Mouse (Mus musculus) G1E (cell line): ENCODE data around the gene Chic2. TPM values are rescaled to one million over a fixed set of nuclear protein-coding genes. Genes with fewer than 3 reads are reported as not detected.

Source experiments
- ATAC-seq: 2 replicates; pipeline ENCODE4 v1.8.0; 2016; ENCODE audit warnings: mild to moderate bottlenecking; ENCODE audit not compliant: insufficient number of reproducible peaks, poor library complexity, low FRiP score, severe bottlenecking; ENCODE audit errors: extremely low read depth
- DNase-seq: peaks from one replicate; pipeline ENCODE4 v3.0.0; 2012; ENCODE audit warnings: low spot score
- H3K27me3 ChIP-seq: 2 replicates; pipeline ENCODE4 v1.6.1; 2012; ENCODE audit warnings: mild to moderate bottlenecking, low read length, inconsistent platforms; ENCODE audit not compliant: insufficient read depth
- H3K36me3 ChIP-seq: replicated peaks from 2 replicates; pipeline ENCODE3; 2012; ENCODE audit warnings: mild to moderate bottlenecking, inconsistent platforms
- H3K4me1 ChIP-seq: 2 replicates; pipeline ENCODE4 v1.6.1; 2012; ENCODE audit warnings: low read depth, low read length, inconsistent platforms, mixed read lengths; ENCODE audit not compliant: insufficient read depth
- H3K4me3 ChIP-seq: 2 replicates; pipeline ENCODE4 v1.5.1; 2012; ENCODE audit warnings: low read depth, mild to moderate bottlenecking, inconsistent platforms, low read length, moderate library complexity, mixed read lengths
- H3K9me3 ChIP-seq: replicated peaks from 2 replicates; pipeline ENCODE4 v1.6.1; 2012; ENCODE audit warnings: inconsistent platforms
- CTCF ChIP-seq: IDR thresholded peaks from 2 replicates; pipeline ENCODE4 v1.5.1; 2012; ENCODE audit warnings: low read depth, low read length, inconsistent platforms, mixed read lengths
- GATA1 ChIP-seq: IDR thresholded peaks from 2 replicates; pipeline ENCODE4 v1.6.1; 2012; ENCODE audit warnings: borderline replicate concordance, low read length, inconsistent platforms, mixed read lengths
- GATA2 ChIP-seq: IDR thresholded peaks from 2 replicates; pipeline ENCODE4 v1.6.1; 2012; ENCODE audit warnings: low read depth, low read length, inconsistent platforms, borderline replicate concordance
- POLR2AphosphoS5 ChIP-seq: IDR thresholded peaks from 2 replicates; pipeline ENCODE4 v1.6.1; 2012; ENCODE audit warnings: low read depth, low read length, inconsistent platforms; ENCODE audit not compliant: insufficient replicate concordance
- TAL1 ChIP-seq: conservative IDR thresholded peaks from 2 replicates; pipeline ENCODE4 v1.6.1; 2012; ENCODE audit warnings: low read depth, low read length, inconsistent platforms, mixed read lengths
- polyA plus RNA-seq: library from polyadenylated mRNA; stranded (reverse); fragments of >175 nt; gene quantifications from 2 replicates; pipeline ENCODE4 v1.2.3, GENCODE M21; 2012
- total RNA-seq, 2 experiments: library from RNA; stranded (forward) in 1 of 2; stranded (reverse) in 1 of 2; fragments of 200-1000 nt in 1 of 2; fragments of >200 nt in 1 of 2; fragmentation: Nextera tagmentation in 1 of 2; gene quantifications; 2 replicates each; pipeline ENCODE4 v1.2.3; 2014 to 2017

Chic2 gene
- total and polyA plus RNA-seq, 3 experiments, result 32.0 to 69.3 (median 57.4) TPM

GRCm38 (mm10) chr5:75083061-75083460, 38.5 kb upstream of the Chic2 start:
- Histone ChIP-seq H3K4me1 (no peaks in the 10 kb centered on the region), H3K36me3 (no peaks in the 10 kb centered on the region), H3K27me3 (peaks cover 69% of the 10 kb centered on the region), H3K9me3 (no peaks in the 10 kb centered on the region), H3K4me3 (no peak overlapping the region)
- no peak for TF ChIP-seq POLR2AphosphoS5
- no peak for TF ChIP-seq GATA2
- DNase-seq, result no peak
- no peak for ATAC-seq

- ATAC-seq, result no peak
- no peaks in the 10 kb centered on the region for H3K4me1 ChIP-seq
- H3K36me3 ChIP-seq, result no peaks in the 10 kb centered on the region
- no peak for DNase-seq
- H3K9me3 ChIP-seq, result no peaks in the 10 kb centered on the region
- peaks cover 73% of the 10 kb centered on the region for H3K27me3 ChIP-seq
- TF ChIP-seq GATA2 (no peak), CTCF (no peak), GATA1 (no peak), POLR2AphosphoS5 (no peak), TAL1 (no peak)
- no peak overlapping the region for H3K4me3 ChIP-seq
These were observed 37.9 kb upstream of the Chic2 start for GRCm38 (mm10) chr5:75082439-75082838.

- Histone ChIP-seq H3K36me3 (no peaks in the 10 kb centered on the region), H3K4me3 (no peak overlapping the region), H3K9me3 (no peaks in the 10 kb centered on the region), H3K27me3 (peaks cover 82% of the 10 kb centered on the region), H3K4me1 (no peaks in the 10 kb centered on the region; the same call in 1 of the 2 replicates)
- no peak for DNase-seq
- TF ChIP-seq TAL1 (no peak), GATA1 (no peak), GATA2 (no peak), CTCF (no peak), POLR2AphosphoS5 (no peak)
- ATAC-seq, result no peak
These were observed 35.0 kb upstream of the Chic2 start for GRCm38 (mm10) chr5:75079564-75079963.

GRCm38 (mm10) chr5:75077051-75077380, 32.4 kb upstream of the Chic2 start:
- no peak for TF ChIP-seq GATA2
- no peak for TF ChIP-seq POLR2AphosphoS5
- no peak for TF ChIP-seq CTCF
- no peak for TF ChIP-seq TAL1
- no peak for TF ChIP-seq GATA1
- DNase-seq, result no peak
- Histone ChIP-seq H3K4me1 (no peaks in the 10 kb centered on the region; the same call in 1 of the 2 replicates), H3K4me3 (no peak overlapping the region), H3K27me3 (peaks cover 83% of the 10 kb centered on the region), H3K9me3 (no peaks in the 10 kb centered on the region), H3K36me3 (no peaks in the 10 kb centered on the region)
- ATAC-seq, result no peak

- no peaks in the 10 kb centered on the region for H3K9me3 ChIP-seq
- H3K4me1 ChIP-seq, result no peaks in the 10 kb centered on the region; the same call in 1 of the 2 replicates
- ATAC-seq, result no peak
- no peak overlapping the region for H3K4me3 ChIP-seq
- no peak for TF ChIP-seq GATA2
- no peak for TF ChIP-seq CTCF
- no peaks in the 10 kb centered on the region for H3K36me3 ChIP-seq
- H3K27me3 ChIP-seq, result peaks cover 86% of the 10 kb centered on the region
- no peak for DNase-seq
These were observed 31.9 kb upstream of the Chic2 start for GRCm38 (mm10) chr5:75076326-75077050.

GRCm38 (mm10) chr5:75075383-75075941, 30.9 kb upstream of the Chic2 start, which contains the start of gene Gsx2:
TSS of gene Gsx2 (plus strand) at chr5:75075601.
- Histone ChIP-seq H3K27me3 (peaks cover 86% of the 10 kb centered on the region), H3K4me3 (no peak within 1 kb of the TSS), H3K36me3 (no peaks in the 10 kb centered on the region), H3K4me1 (peaks cover 5% of the 10 kb centered on the region; the same call in 1 of the 2 replicates), H3K9me3 (no peaks in the 10 kb centered on the region)
- no peak for ATAC-seq
- no peak for DNase-seq
- TF ChIP-seq GATA1 (no peak), POLR2AphosphoS5 (no peak), CTCF (no peak), TAL1 (no peak), GATA2 (no peak)
